Mouse (Mus musculus) stomach, postnatal 0 days (tissue): ENCODE measurements at regions not wholly inside any gene's neighbourhood (a gene's known extent, or its start where the extent isn't known, plus 50 kb on each side); places are given as distances from the start of the nearest gene placed in this dataset.

Experiments
- ATAC-seq: fragments of 200-750 bp; cut with Nextera tagmentation; 2 replicates; pipeline ENCODE4 v1.8.0; 2017; ENCODE audit not compliant: low FRiP score, low TSS enrichment
- DNase-seq: peaks from one replicate; pipeline ENCODE4 v3.0.0-alpha.2; 2016; ENCODE audit warnings: low spot score
- H3K27ac ChIP-seq: fragments of 300-500 bp; sonication (generic); replicated peaks from 2 replicates; pipeline ENCODE4 v1.5.1; 2014; ENCODE audit warnings: mild to moderate bottlenecking, control low read depth
- H3K27me3 ChIP-seq: fragments of 300-500 bp; sonication (generic); 2 replicates; pipeline ENCODE4 v1.6.1; 2014; ENCODE audit warnings: low read length; ENCODE audit not compliant: control insufficient read depth, insufficient read depth
- H3K36me3 ChIP-seq: fragments of 300-500 bp; sonication (generic); 2 replicates; pipeline ENCODE4 v1.6.1; 2014; ENCODE audit warnings: low read length, mixed read lengths; ENCODE audit not compliant: control insufficient read depth, insufficient read depth
- H3K4me1 ChIP-seq: fragments of 300-500 bp; sonication (generic); replicated peaks from 2 replicates; pipeline ENCODE4 v1.6.1; 2014; ENCODE audit warnings: antibody characterized with exemption; ENCODE audit not compliant: control insufficient read depth, insufficient read depth
- H3K4me2 ChIP-seq: fragments of 300-500 bp; sonication (generic); replicated peaks from 2 replicates; pipeline ENCODE4 v1.6.1; 2014; ENCODE audit warnings: low read depth, mild to moderate bottlenecking, control low read depth, moderate library complexity
- H3K4me3 ChIP-seq: fragments of 300-500 bp; sonication (generic); 2 replicates; pipeline ENCODE4 v1.5.1; 2014; ENCODE audit warnings: low read depth, low read length, control low read depth
- H3K9ac ChIP-seq: fragments of 300-500 bp; sonication (generic); 2 replicates; pipeline ENCODE4 v1.6.1; 2014; ENCODE audit warnings: mild to moderate bottlenecking, low read length, control low read depth, mixed read lengths
- H3K9me3 ChIP-seq: fragments of 300-500 bp; sonication (generic); 2 replicates; pipeline ENCODE4 v1.6.1; 2016; ENCODE audit warnings: low read length; ENCODE audit not compliant: control insufficient read depth
- CTCF ChIP-seq: IDR thresholded peaks from 2 replicates; pipeline ENCODE4 v1.5.1; 2016; ENCODE audit warnings: antibody characterized with exemption, low read depth, mild to moderate bottlenecking, moderate library complexity
- EP300 ChIP-seq: optimal IDR thresholded peaks from 2 replicates; pipeline ENCODE3; 2016; ENCODE audit warnings: antibody characterized with exemption
- WGBS: fragments of 180-500 bp; shearing (Covaris S2); extraction: QIAGEN DNeasy Blood & Tissue Kit; methylation state at CpG from one replicate; pipeline ENCODE4 v1.1.7; 2014; 5-methylcytosine and 5-hydroxymethylcytosine counted together

- no peaks in the 10 kb centered on the region for H3K36me3 ChIP-seq
- no peaks in the 10 kb centered on the region; the same call in 1 of the 2 replicates for H3K4me1 ChIP-seq
- no peak overlapping the region for H3K27ac ChIP-seq
- no peak overlapping the region; the same call in 1 of the 2 replicates for H3K4me2 ChIP-seq
- no peaks in the 10 kb centered on the region for H3K9me3 ChIP-seq
- H3K27me3 ChIP-seq, result no peaks in the 10 kb centered on the region
- no peak overlapping the region for H3K4me3 ChIP-seq
- TF ChIP-seq EP300 (no peak), CTCF (no peak)
- peak; percentile 33 for DNase-seq
- ATAC-seq, result no peak; the same call in 1 of the 2 replicates
- H3K9ac ChIP-seq, result no peak overlapping the region
- 46% methylated on average over 21 of the region's 21 CpGs for WGBS
Measured at GRCm38 (mm10) chr12:112435295-112436110, 53.7 kb upstream of the A530016L24Rik start.

GRCm38 (mm10) chr12:112437046-112437445 lies 52.2 kb upstream of the A530016L24Rik start:
- no peak for DNase-seq
- no peak overlapping the region for H3K4me3 ChIP-seq

GRCm38 (mm10) chr12:112438206-112438605 lies 51.0 kb upstream of the A530016L24Rik start:
- Histone ChIP-seq H3K36me3 (no peaks in the 10 kb centered on the region), H3K27ac (no peak overlapping the region), H3K4me1 (no peaks in the 10 kb centered on the region; the same call in 1 of the 2 replicates), H3K9ac (no peak overlapping the region), H3K4me2 (no peak overlapping the region), H3K9me3 (no peaks in the 10 kb centered on the region), H3K27me3 (no peaks in the 10 kb centered on the region), H3K4me3 (no peak overlapping the region)
- 69% methylated on average over 8 of the region's 8 CpGs for WGBS
- no peak for ATAC-seq
- TF ChIP-seq CTCF (no peak), EP300 (no peak)
- no peak for DNase-seq

More at GRCm38 (mm10) chr12:112437046-112437445, 52.2 kb upstream of the A530016L24Rik start:
- Histone ChIP-seq H3K27ac (no peak overlapping the region), H3K36me3 (no peaks in the 10 kb centered on the region), H3K9me3 (no peaks in the 10 kb centered on the region), H3K4me1 (no peaks in the 10 kb centered on the region; the same call in 1 of the 2 replicates), H3K9ac (no peak overlapping the region), H3K27me3 (no peaks in the 10 kb centered on the region), H3K4me2 (no peak overlapping the region)
- TF ChIP-seq EP300 (no peak), CTCF (no peak)
- 64% methylated on average over 3 of the region's 3 CpGs for WGBS
- no peak for ATAC-seq
